Mouse (Mus musculus): Measurements from ENCODE around the gene Ccn6. TPM values are rescaled to one million over a fixed set of nuclear protein-coding genes. Genes with fewer than 3 reads are reported as not detected.

The Ccn6 gene
- polyA plus RNA-seq, 1 experiment from 2014 or later: 0.20 TPM

Other genes starting within 250 kb of the Ccn6 start
- 10.8 and 13.9 TPM in 2 replicates for gene Lama4, start 198.3 kb downstream of the Ccn6 start, polyA plus RNA-seq (2016; fragmentation: Nextera tagmentation; extraction: Ambion mirVana)
- gene Fam229b, start 29.9 kb downstream of the Ccn6 start, polyA plus RNA-seq (2016; fragmentation: Nextera tagmentation; extraction: Ambion mirVana): 14.2 and 15.4 TPM in 2 replicates
- 22.0 and 24.9 TPM in 2 replicates for gene Tube1, start 29.8 kb downstream of the Ccn6 start, polyA plus RNA-seq (2016; fragmentation: Nextera tagmentation; extraction: Ambion mirVana)
- gene Fyn, start 205.1 kb upstream of the Ccn6 start, polyA plus RNA-seq (2016; fragmentation: Nextera tagmentation; extraction: Ambion mirVana): 24.3 and 28.9 TPM in 2 replicates